Mouse (Mus musculus) forebrain, embryonic 12.5 days (tissue): Measurements from ENCODE around the gene Lrpap1. TPM values are rescaled to one million over a fixed set of nuclear protein-coding genes. Genes with fewer than 3 reads are reported as not detected.

Experiments used
- ATAC-seq: fragments of 200-750 bp; cut with Nextera tagmentation; 2 replicates; pipeline ENCODE4 v1.8.0; 2017; ENCODE audit warnings: moderate TSS enrichment; ENCODE audit not compliant: low FRiP score
- H3K27ac ChIP-seq: fragments of 300-500 bp; sonication (generic); 2 replicates; pipeline ENCODE4 v1.5.1; 2016; ENCODE audit warnings: mild to moderate bottlenecking
- H3K27me3 ChIP-seq: fragments of 300-500 bp; sonication (generic); 2 replicates; pipeline ENCODE4 v1.6.1; 2016; ENCODE audit warnings: mild to moderate bottlenecking
- H3K36me3 ChIP-seq: fragments of 300-500 bp; sonication (generic); replicated peaks from 2 replicates; pipeline ENCODE4 v1.6.1; 2016; ENCODE audit warnings: mild to moderate bottlenecking
- H3K4me1 ChIP-seq: fragments of 300-500 bp; sonication (generic); 2 replicates; pipeline ENCODE4 v1.6.1; 2016
- H3K4me2 ChIP-seq: fragments of 300-500 bp; sonication (generic); 2 replicates; pipeline ENCODE4 v1.6.1; 2016; ENCODE audit warnings: mild to moderate bottlenecking, moderate library complexity
- H3K4me3 ChIP-seq: fragments of 300-500 bp; sonication (generic); replicated peaks from 2 replicates; pipeline ENCODE4 v1.5.1; 2016; ENCODE audit warnings: mild to moderate bottlenecking
- H3K9ac ChIP-seq: fragments of 300-500 bp; sonication (generic); 2 replicates; pipeline ENCODE4 v1.6.1; 2016; ENCODE audit warnings: mild to moderate bottlenecking
- H3K9me3 ChIP-seq: fragments of 300-500 bp; sonication (generic); 2 replicates; pipeline ENCODE4 v1.6.1; 2016
- WGBS: fragments of 180-500 bp; shearing (Covaris S2); methylation state at CpG from one replicate; pipeline ENCODE4 v1.1.7; 2016; 5-methylcytosine and 5-hydroxymethylcytosine counted together
- polyA plus RNA-seq: library from polyadenylated mRNA; unstranded; fragments of >200 nt; fragmentation: Nextera tagmentation; extraction: Ambion mirVana; gene quantifications from 2 replicates; pipeline ENCODE4 v1.2.1, GENCODE M21; 2016

The Lrpap1 gene
- 94.7 and 96.2 TPM in 2 replicates for polyA plus RNA-seq

GRCm38 (mm10) chr5:35104960-35105921, at the start of gene Lrpap1:
Gene Lrpap1, minus strand, starts transcription at chr5:35105766.
- Histone ChIP-seq H3K27me3 (no peaks in the 10 kb centered on the region), H3K27ac (peak within 1 kb of the TSS; percentile 77), H3K9me3 (no peaks in the 10 kb centered on the region), H3K9ac (peak within 1 kb of the TSS; percentile 79), H3K4me3 (peak within 1 kb of the TSS; percentile 76), H3K4me2 (peak within 1 kb of the TSS; percentile 72), H3K4me1 (peaks cover 26% of the 10 kb centered on the region), H3K36me3 (peaks cover 24% of the 10 kb centered on the region)
- under 1% methylated on average over 39 of the region's 39 CpGs for WGBS
- ATAC-seq = peak; percentile 97

GRCm38 (mm10) chr5:35149939-35150338, 44.4 kb upstream of the Lrpap1 start:
- Histone ChIP-seq H3K9me3 (no peaks in the 10 kb centered on the region), H3K9ac (no peak overlapping the region), H3K4me1 (0 out of 2 replicates have a peak, but pooled peaks cover 10% of the 10 kb centered on the region), H3K4me2 (no peak overlapping the region), H3K27ac (no peak overlapping the region), H3K36me3 (no peaks in the 10 kb centered on the region), H3K27me3 (peaks cover 8% of the 10 kb centered on the region; the same call in 1 of the 2 replicates), H3K4me3 (no peak overlapping the region)
- WGBS = 86% methylated on average over 5 of the region's 5 CpGs
- ATAC-seq = no peak

DNA sequence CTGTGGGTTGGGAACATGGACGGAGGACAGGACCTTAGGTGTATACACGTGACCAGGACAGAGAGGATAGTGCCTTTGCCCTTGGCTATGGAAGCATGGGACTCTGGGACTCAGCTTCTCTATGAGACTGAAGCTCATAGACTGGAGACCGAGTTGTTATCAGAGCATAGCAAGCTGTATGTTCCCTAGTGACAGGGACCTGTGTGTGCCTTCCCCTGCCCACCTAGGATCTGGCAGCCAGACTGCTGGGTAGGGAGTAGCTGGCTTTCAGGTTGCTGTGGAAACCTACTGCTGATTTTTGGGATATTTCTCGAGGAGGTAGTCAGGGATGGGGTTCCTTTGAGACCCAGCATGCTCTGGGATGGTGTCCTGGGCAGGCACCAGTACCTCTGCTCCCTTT, 44.0 kb upstream of the Lrpap1 start:
- Histone ChIP-seq H3K36me3 (no peaks in the 10 kb centered on the region), H3K4me1 (0 out of 2 replicates have a peak, but pooled peaks cover 10% of the 10 kb centered on the region), H3K4me3 (no peak overlapping the region), H3K27ac (no peak overlapping the region), H3K27me3 (peaks cover 5% of the 10 kb centered on the region; the same call in 1 of the 2 replicates), H3K9me3 (no peaks in the 10 kb centered on the region), H3K9ac (no peak overlapping the region), H3K4me2 (no peak overlapping the region)
- WGBS = 80% methylated on average over 4 of the region's 4 CpGs
- no peak for ATAC-seq

DNA sequence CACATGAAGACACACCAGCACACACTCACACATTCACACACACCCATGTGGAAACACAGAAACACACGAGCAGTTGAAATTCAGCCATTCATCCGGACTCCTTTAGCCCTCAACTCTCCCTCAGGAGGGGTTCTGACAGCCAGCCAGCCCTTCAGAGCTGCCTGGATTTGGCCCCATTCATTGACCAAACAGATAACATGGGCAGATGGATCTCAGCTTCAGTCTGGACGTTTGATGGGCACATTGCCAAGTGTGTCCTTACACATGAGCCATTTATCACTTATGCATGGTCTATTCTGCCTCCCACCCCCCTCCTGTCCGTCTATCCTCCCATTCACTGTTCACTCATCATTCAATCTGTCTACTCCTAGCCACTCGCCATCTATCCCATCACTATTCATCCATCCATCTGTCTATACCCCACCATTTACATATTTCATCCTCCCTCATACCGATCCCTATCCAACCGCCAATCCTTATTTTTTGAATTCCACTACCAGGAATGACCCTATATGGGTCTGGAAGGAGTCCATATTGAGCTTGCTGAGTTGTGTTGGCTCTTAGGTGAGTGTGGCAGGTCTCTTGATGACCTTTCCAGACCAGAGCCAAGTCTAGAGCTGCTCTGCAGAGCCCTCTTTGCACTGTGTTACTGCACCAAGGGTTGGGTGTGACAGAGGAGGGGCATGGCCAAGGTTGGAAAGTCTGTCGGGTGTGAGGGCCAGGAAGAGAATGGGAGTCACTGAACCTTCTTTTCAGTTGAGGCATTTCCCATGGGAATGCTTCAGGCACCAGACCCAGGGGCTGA, 42.6 kb upstream of the Lrpap1 start:
- H3K27me3 ChIP-seq = peaks cover 4% of the 10 kb centered on the region; the same call in 1 of the 2 replicates
- ATAC-seq = no peak
- 72% methylated on average over 8 of the region's 8 CpGs for WGBS
- no peak overlapping the region; the same call in 1 of the 2 replicates for H3K27ac ChIP-seq
- no peaks in the 10 kb centered on the region for H3K9me3 ChIP-seq
- no peak overlapping the region for H3K4me3 ChIP-seq
- H3K36me3 ChIP-seq = no peaks in the 10 kb centered on the region
- H3K9ac ChIP-seq = no peak overlapping the region
- H3K4me1 ChIP-seq = peaks cover 17% of the 10 kb centered on the region
- H3K4me2 ChIP-seq = no peak overlapping the region

- H3K36me3 ChIP-seq = no peaks in the 10 kb centered on the region
- WGBS = 54% methylated on average over 2 of the region's 2 CpGs
- H3K4me1 ChIP-seq = peaks cover 20% of the 10 kb centered on the region
- no peak overlapping the region for H3K4me3 ChIP-seq
- no peak overlapping the region for H3K4me2 ChIP-seq
- peak overlapping the region; percentile 20 for H3K27ac ChIP-seq
- no peak for ATAC-seq
- peaks cover 4% of the 10 kb centered on the region; the same call in 1 of the 2 replicates for H3K27me3 ChIP-seq
- no peaks in the 10 kb centered on the region for H3K9me3 ChIP-seq
- no peak overlapping the region for H3K9ac ChIP-seq
Measured at GRCm38 (mm10) chr5:35147155-35147962, 41.8 kb upstream of the Lrpap1 start.

DNA sequence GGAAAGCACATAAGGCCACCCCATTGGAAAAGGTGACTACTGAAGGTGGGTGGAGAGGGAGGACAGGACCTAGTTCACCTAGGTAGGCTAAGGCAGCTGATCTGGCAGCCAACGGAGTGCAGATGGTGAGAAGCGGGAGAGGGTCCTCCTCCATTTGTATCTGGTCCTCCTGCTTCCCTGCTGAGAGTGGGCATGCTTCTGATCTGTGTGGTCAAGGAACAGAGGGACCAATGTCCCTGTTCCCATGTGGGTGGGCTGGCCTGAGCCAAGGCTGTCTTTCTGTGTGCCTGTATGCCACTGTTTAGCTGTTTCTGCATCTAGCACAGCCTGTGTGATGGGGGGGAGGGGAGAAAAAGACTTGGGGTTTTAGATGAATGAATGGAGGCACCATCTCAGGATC, 41.2 kb upstream of the Lrpap1 start:
- WGBS = 66% methylated on average over 2 of the region's 2 CpGs
- H3K4me3 ChIP-seq = no peak overlapping the region
- H3K36me3 ChIP-seq = no peaks in the 10 kb centered on the region
- H3K9ac ChIP-seq = no peak overlapping the region
- peaks cover 4% of the 10 kb centered on the region; the same call in 1 of the 2 replicates for H3K27me3 ChIP-seq
- no peak overlapping the region for H3K4me2 ChIP-seq
- ATAC-seq = no peak
- H3K27ac ChIP-seq = no peak overlapping the region
- no peaks in the 10 kb centered on the region for H3K9me3 ChIP-seq
- H3K4me1 ChIP-seq = peaks cover 20% of the 10 kb centered on the region

DNA sequence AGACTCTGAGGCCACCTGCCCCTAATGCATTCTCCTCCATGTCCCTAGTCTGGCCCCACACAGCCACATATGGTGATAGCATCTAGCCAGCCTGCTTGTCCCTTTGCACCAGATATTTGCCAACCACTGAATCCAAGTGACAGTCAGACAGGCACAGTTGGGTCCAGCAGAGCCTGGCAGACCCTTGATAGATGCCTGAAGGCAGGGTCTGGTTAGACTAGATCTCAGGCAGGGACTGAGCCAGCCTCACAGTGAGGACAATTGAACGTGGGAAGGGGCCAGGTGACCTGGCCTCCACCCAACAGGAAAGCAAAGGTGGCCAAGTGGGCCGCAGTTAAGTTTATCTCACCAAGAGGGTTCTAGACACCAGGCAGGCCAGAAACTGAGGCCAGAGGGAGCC, 39.1 kb upstream of the Lrpap1 start:
- Histone ChIP-seq H3K27me3 (peaks cover 4% of the 10 kb centered on the region; the same call in 1 of the 2 replicates), H3K27ac (no peak overlapping the region), H3K4me2 (no peak overlapping the region), H3K9ac (no peak overlapping the region), H3K4me3 (no peak overlapping the region), H3K4me1 (peaks cover 25% of the 10 kb centered on the region), H3K36me3 (no peaks in the 10 kb centered on the region), H3K9me3 (no peaks in the 10 kb centered on the region)
- no peak for ATAC-seq
- WGBS = 88% methylated on average over 2 of the region's 2 CpGs

- no peak overlapping the region for H3K27ac ChIP-seq
- H3K9me3 ChIP-seq = no peaks in the 10 kb centered on the region
- H3K9ac ChIP-seq = no peak overlapping the region
- H3K4me3 ChIP-seq = no peak overlapping the region
- peaks cover 4% of the 10 kb centered on the region; the same call in 1 of the 2 replicates for H3K27me3 ChIP-seq
- ATAC-seq = no peak
- WGBS = 44% methylated on average over 10 of the region's 10 CpGs
- H3K4me1 ChIP-seq = peaks cover 26% of the 10 kb centered on the region
- no peaks in the 10 kb centered on the region for H3K36me3 ChIP-seq
- no peak overlapping the region for H3K4me2 ChIP-seq
Measured at GRCm38 (mm10) chr5:35143460-35144245, 38.1 kb upstream of the Lrpap1 start.

DNA sequence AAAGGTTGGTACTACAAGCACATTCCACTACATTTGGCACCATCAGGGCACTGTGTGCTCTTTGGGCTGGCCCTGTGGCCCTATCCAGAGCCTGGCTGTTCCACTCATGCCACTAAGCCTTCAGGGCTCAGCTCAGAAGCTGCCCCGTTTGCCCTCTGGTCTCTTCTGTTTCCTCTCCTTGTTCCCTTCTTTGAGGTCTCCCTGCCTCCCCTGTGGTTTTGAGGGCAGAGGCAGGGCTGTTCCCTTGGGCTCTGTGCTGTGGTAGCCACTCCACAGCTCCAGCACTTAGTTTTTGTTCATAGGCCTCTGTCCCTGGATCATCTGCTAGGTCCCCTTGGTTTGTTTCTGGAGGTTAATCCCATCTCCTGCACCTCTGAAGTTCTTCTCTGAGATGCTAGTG, 37.3 kb upstream of the Lrpap1 start:
- ATAC-seq = no peak
- no peak overlapping the region for H3K9ac ChIP-seq
- peaks cover 32% of the 10 kb centered on the region for H3K4me1 ChIP-seq
- H3K27ac ChIP-seq = no peak overlapping the region
- H3K9me3 ChIP-seq = no peaks in the 10 kb centered on the region
- H3K36me3 ChIP-seq = no peaks in the 10 kb centered on the region
- no peak overlapping the region for H3K4me3 ChIP-seq
- 22% methylated on average over 1 of the region's 1 CpGs for WGBS
- H3K27me3 ChIP-seq = peaks cover 4% of the 10 kb centered on the region; the same call in 1 of the 2 replicates
- no peak overlapping the region for H3K4me2 ChIP-seq

DNA sequence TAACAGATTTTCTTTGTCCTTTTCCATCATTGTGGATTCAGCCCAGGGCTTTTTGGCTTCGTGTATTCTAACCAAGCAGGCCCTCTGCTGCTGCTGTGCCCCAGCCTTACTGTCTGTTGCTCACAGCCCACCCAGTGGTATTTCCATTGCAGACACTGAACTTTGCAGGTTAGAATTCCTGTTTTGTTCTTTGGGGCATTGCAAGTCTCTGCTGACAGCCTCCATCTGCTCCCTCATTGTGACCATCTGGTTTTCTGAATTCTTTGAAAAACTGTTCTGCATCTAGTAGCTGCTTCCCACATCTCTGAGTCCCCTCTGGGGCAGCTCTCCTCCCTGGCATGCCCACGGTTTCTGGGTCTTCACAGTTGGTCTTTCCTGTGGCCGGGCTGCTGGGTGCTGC, 35.8 kb upstream of the Lrpap1 start:
- peaks cover 28% of the 10 kb centered on the region for H3K4me1 ChIP-seq

GRCm38 (mm10) chr5:35138183-35138611, 32.6 kb upstream of the Lrpap1 start:
- no peak overlapping the region for H3K4me2 ChIP-seq

More for the DNA sequence above, 35.8 kb upstream of the Lrpap1 start:
- Histone ChIP-seq H3K4me3 (no peak overlapping the region), H3K36me3 (no peaks in the 10 kb centered on the region), H3K4me2 (no peak overlapping the region), H3K27ac (peak overlapping the region; percentile 50; the same call in 1 of the 2 replicates), H3K9me3 (no peaks in the 10 kb centered on the region), H3K9ac (no peak overlapping the region), H3K27me3 (no peaks in the 10 kb centered on the region)
- WGBS = 56% methylated on average over 3 of the region's 3 CpGs
- ATAC-seq = no peak

More at GRCm38 (mm10) chr5:35138183-35138611, 32.6 kb upstream of the Lrpap1 start:
- Histone ChIP-seq H3K27me3 (no peaks in the 10 kb centered on the region), H3K4me1 (peaks cover 21% of the 10 kb centered on the region), H3K36me3 (no peaks in the 10 kb centered on the region), H3K9me3 (no peaks in the 10 kb centered on the region), H3K4me3 (no peak overlapping the region), H3K27ac (peak overlapping the region; percentile 70), H3K9ac (no peak overlapping the region)
- no peak for ATAC-seq
- WGBS = 78% methylated on average over 11 of the region's 11 CpGs
